Mouse (Mus musculus) testis, adult 2 months (tissue): ENCODE measurements around the gene Gm10961.

Experiments
- CTCF ChIP-seq: fragments of 200-500 bp; IDR thresholded peaks from 2 replicates; pipeline ENCODE4 v1.5.1; 2012; ENCODE audit warnings: low read depth, mild to moderate bottlenecking, inconsistent platforms, low read length, moderate library complexity; ENCODE audit not compliant: control insufficient read depth, insufficient read depth, insufficient replicate concordance
- POLR2A ChIP-seq: fragments of 200-500 bp; IDR thresholded peaks from 2 replicates; pipeline ENCODE4 v1.6.1; 2012; ENCODE audit warnings: low read depth, mild to moderate bottlenecking, inconsistent platforms, low read length, moderate library complexity; ENCODE audit not compliant: control insufficient read depth

DNA sequence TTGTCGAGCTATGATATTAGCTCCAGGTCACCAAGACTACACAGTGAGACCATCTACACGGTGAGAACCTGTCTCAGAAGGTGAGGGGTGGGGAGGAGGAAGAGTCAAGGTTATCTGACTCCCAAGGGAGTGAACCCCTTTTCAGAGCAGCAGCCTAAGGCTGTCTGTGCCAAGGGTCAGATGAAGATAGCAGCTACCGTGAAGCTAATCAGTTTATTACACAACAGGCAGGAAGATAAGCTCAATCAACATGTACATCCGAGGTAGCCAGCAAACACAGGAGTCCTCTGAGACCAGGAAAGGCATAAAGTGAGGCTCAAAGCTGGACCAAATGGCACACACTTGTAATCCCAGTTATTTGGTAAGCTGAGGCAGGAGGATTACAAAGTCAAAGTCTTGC is 22.3 kb upstream of the Gm10961 start:
- TF ChIP-seq CTCF (no peak), POLR2A (no peak)
